9 mouse cellular contexts compared by ENCODE assay signal in the genomic region with DNA sequence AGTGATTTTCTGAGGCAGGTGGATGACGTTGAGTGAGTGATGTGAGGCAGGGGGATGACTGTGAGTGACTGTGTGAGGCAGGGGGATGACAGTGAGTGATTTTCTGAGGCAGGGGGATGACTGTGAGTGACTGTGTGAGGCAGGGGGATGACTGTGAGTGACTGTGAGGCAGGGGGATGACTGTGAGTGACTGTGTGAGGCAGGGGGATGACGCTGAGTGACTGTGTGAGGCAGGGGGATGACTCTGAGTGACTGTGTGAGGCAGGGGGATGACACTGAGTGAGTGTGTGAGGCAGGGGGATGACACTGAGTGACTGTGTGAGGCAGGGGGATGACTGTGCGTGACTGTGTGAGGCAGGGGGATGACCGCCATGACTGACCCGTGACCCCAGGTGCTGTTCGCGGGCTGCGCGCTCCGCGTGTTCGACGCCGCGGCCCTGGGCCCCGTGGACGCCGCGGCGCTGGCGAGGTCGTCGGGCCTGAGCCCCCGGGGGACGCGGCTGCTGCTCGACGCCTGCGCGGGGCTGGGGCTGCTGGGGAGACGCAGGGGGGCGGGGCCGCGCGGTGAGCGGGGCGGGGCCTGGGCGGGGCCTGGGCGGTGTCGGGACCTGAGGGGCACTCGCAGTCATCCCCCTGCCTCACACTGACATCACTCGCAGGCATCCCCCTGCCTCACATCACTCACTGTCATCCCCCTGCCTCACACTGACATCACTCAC. TPM values are rescaled to one million over a fixed set of nuclear protein-coding genes. Genes with fewer than 3 reads are reported as not detected.
DNase-seq lines count a peak whose midpoint lies in the region; ATAC-seq lines count a peak whose summit lies in the region.
"Had no signal": no experiment of that assay in that cellular context is flagged by ENCODE, and none has a peak within 500 bp of the region (broad histone marks: within the 10 kb centered on the region; RNA-seq: fewer than 3 reads in every experiment).

No protein-coding gene starts in this region.

- ATAC-seq in embryonic facial prominence, embryonic 13.5 days (ENCODE audit: insufficient number of reproducible peaks, insufficient read depth, low FRiP score, low TSS enrichment, low read depth) = peak; percentile 82
- peak; percentile 84 for ATAC-seq in limb, embryonic 11.5 days (ENCODE audit: insufficient number of reproducible peaks, low FRiP score, low TSS enrichment, low read depth)

- H3K4me2 ChIP-seq in embryonic facial prominence, embryonic 13.5 days = no peak overlapping the region
- H3K4me2 ChIP-seq in limb, embryonic 11.5 days (ENCODE audit: low read depth, severe bottlenecking) = no peak overlapping the region

- H3K4me1 ChIP-seq in heart, embryonic 10.5 days = no peaks in the 10 kb centered on the region
- no peaks in the 10 kb centered on the region for H3K4me1 ChIP-seq in embryonic facial prominence, embryonic 13.5 days
- no peaks in the 10 kb centered on the region for H3K4me1 ChIP-seq in limb, embryonic 11.5 days (ENCODE audit: control insufficient read depth, insufficient read depth, low read length)

- intact Hi-C loops in left cerebral cortex, postnatal 14 days (cut with DNase I) = no loop called here

- peaks cover 54% of the 10 kb centered on the region for H3K9me3 ChIP-seq in heart, embryonic 10.5 days
- H3K9me3 ChIP-seq in embryonic facial prominence, embryonic 13.5 days = peaks cover 50% of the 10 kb centered on the region
- peaks cover 50% of the 10 kb centered on the region for H3K9me3 ChIP-seq in limb, embryonic 11.5 days (ENCODE audit: control insufficient read depth, low read length)

- peak; percentile 91 for DNase-seq in heart, embryonic 10.5 days (ENCODE audit: low spot score)
- no peak for DNase-seq in heart, adult 11 months
- peak; percentile 31 for DNase-seq in A20 (ENCODE audit: low read depth, low spot score)
- DNase-seq in limb, embryonic 11.5 days (ENCODE audit: low spot score) = no peak
- peak; percentile 30 for DNase-seq in neural tube, embryonic 10.5 days (ENCODE audit: extremely low spot score, low spot score)
- no peak for DNase-seq in spleen, postnatal 36 days (ENCODE audit: low spot score in 2 of 2)
- no peak for DNase-seq in left cerebral cortex, postnatal 14 days (ENCODE audit: low spot score in 2 of 2)

- H3K9ac ChIP-seq in embryonic facial prominence, embryonic 13.5 days = no peak overlapping the region
- H3K9ac ChIP-seq in limb, embryonic 11.5 days (ENCODE audit: low read length) = no peak overlapping the region

- H3K36me3 ChIP-seq in heart, embryonic 10.5 days = peaks cover 41% of the 10 kb centered on the region
- H3K36me3 ChIP-seq in embryonic facial prominence, embryonic 13.5 days = peaks cover 46% of the 10 kb centered on the region
- H3K36me3 ChIP-seq in limb, embryonic 11.5 days (ENCODE audit: control insufficient read depth, insufficient read depth, low read length) = peaks cover 11% of the 10 kb centered on the region; the same call in 1 of the 2 replicates

- 82% methylated on average over 42 of the region's 42 CpGs for WGBS in heart, embryonic 10.5 days
- WGBS in embryonic facial prominence, embryonic 13.5 days = 72% methylated on average over 42 of the region's 42 CpGs
- 78% methylated on average over 40 of the region's 42 CpGs for WGBS in limb, embryonic 11.5 days

- no peak overlapping the region for H3K4me3 ChIP-seq in heart, embryonic 10.5 days
- no peak overlapping the region for H3K4me3 ChIP-seq in embryonic facial prominence, embryonic 13.5 days
- no peak overlapping the region for H3K4me3 ChIP-seq in limb, embryonic 11.5 days (ENCODE audit: low read depth, low read length)

- no peaks in the 10 kb centered on the region for H3K27me3 ChIP-seq in heart, embryonic 10.5 days (ENCODE audit: insufficient read depth, poor library complexity, severe bottlenecking)
- no peaks in the 10 kb centered on the region for H3K27me3 ChIP-seq in embryonic facial prominence, embryonic 13.5 days
- H3K27me3 ChIP-seq in limb, embryonic 11.5 days (ENCODE audit: control insufficient read depth, insufficient read depth, low read length) = no peaks in the 10 kb centered on the region

- H3K27ac ChIP-seq in heart, embryonic 10.5 days = no peak overlapping the region
- no peak overlapping the region for H3K27ac ChIP-seq in embryonic facial prominence, embryonic 13.5 days
- no peak overlapping the region for H3K27ac ChIP-seq in limb, embryonic 11.5 days (replicated peaks; ENCODE audit: low read depth, low read length)

RNA-seq across cellular contexts. Expression of a gene that starts 0.9 kb away (rescaled TPM):
- polyA plus RNA-seq in heart, embryonic 10.5 days (2016; fragmentation: Nextera tagmentation; extraction: Ambion mirVana) = not detected in 2 replicates
- not detected in 2 replicates for polyA plus RNA-seq in embryonic facial prominence, embryonic 13.5 days (2015; fragmentation: Nextera tagmentation; extraction: Ambion mirVana)
- not detected in 2 replicates for polyA plus RNA-seq in limb, embryonic 11.5 days (2014; fragmentation: Nextera tagmentation; extraction: Ambion mirVana)
- not detected for total RNA-seq in left cerebral cortex, postnatal 14 days (2021)
- total RNA-seq: left cerebral cortex, adult 18-20 months had no signal

Comparison
In these comparisons a context has a peak if more than half of its experiments do, and no peak if none do; other contexts are left out.
1. DNase-seq: peak in heart, embryonic 10.5 days (single experiment), A20 (single experiment) and neural tube, embryonic 10.5 days (single experiment); none in heart, adult 11 months (single experiment), limb, embryonic 11.5 days (single experiment), spleen, postnatal 36 days (0 of 2) and left cerebral cortex, postnatal 14 days (0 of 2).